ENCODE assay signal across 9 mouse cellular contexts in the genomic region with DNA sequence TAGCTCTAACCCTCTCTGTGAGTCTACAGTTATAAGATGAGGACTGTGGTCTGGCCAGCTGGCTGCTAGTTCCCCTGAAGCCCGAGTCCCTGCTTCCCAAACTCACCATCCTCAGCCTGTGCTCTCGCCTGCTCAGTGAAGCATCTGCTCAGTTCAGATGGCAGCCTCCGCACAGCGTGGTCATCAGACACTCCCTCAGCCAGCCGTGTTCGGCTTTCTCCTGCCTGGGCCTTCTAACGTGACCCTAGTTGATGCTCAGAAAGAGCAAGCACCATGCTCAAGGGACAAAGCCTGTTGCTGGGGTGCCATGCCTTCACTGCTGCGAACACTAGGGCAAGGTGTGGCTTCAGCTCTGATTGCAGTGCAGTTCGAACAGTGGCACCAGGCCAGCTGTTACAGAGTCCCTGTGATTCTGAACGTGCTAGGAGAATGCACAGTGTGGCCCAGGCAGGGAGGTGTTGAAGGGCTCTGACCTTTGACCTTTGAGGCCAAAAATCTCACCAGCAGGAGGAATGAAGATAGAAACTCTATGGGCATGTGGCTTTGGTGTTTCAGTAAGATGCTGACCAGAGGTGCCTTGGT.
DNase-seq lines count a peak whose midpoint lies in the region; ATAC-seq and TF ChIP-seq lines count a peak whose summit lies in the region.
"Had no signal": no experiment of that assay in that cellular context is flagged by ENCODE, and none has a peak within 500 bp of the region (broad histone marks: within the 10 kb centered on the region; RNA-seq: fewer than 3 reads in every experiment).

No protein-coding gene starts in this region.

- TF ChIP-seq POLR2A in lung, adult 2 months (IDR thresholded peaks at IDR 0.05; ENCODE audit: borderline replicate concordance, extremely low read depth, low read depth, low read length), result no peak
- no peak for TF ChIP-seq POLR2A in small intestine, adult 2 months (IDR thresholded peaks at IDR 0.05; ENCODE audit: low read depth, low read length)

- ATAC-seq in lung, embryonic 16.5 days (ENCODE audit: low read depth), result peak; percentile 16; the same call in 1 of the 2 replicates

- H3K4me3 ChIP-seq in lung, embryonic 16.5 days (ENCODE audit: low read length), result no peak overlapping the region
- no peak overlapping the region for H3K4me3 ChIP-seq in lung, adult 2 months (replicated peaks; ENCODE audit: extremely low read depth, low read depth, low read length)
- no peak overlapping the region for H3K4me3 ChIP-seq in limb, embryonic 10.5 days
- H3K4me3 ChIP-seq in small intestine, adult 2 months (ENCODE audit: low read depth, low read length), result no peak overlapping the region
- H3K4me3 ChIP-seq: heart, embryonic 13.5 days had no signal

- peaks cover 32% of the 10 kb centered on the region for H3K4me1 ChIP-seq in lung, embryonic 16.5 days (replicated peaks; ENCODE audit: control insufficient read depth, insufficient read depth, low read length)
- peaks cover 15% of the 10 kb centered on the region for H3K4me1 ChIP-seq in lung, adult 2 months (ENCODE audit: control insufficient read depth, insufficient read depth, low read length)
- peaks cover 64% of the 10 kb centered on the region for H3K4me1 ChIP-seq in limb, embryonic 10.5 days
- peaks cover 22% of the 10 kb centered on the region for H3K4me1 ChIP-seq in small intestine, adult 2 months (ENCODE audit: control insufficient read depth, insufficient read depth, insufficient read length, low read length)

- no peaks in the 10 kb centered on the region for H3K9me3 ChIP-seq in lung, embryonic 16.5 days (ENCODE audit: control insufficient read depth, low read length)
- H3K9me3 ChIP-seq in limb, embryonic 10.5 days (replicated peaks), result no peaks in the 10 kb centered on the region
- H3K9me3 ChIP-seq: heart, embryonic 13.5 days had no signal

- no peak for TF ChIP-seq CTCF in lung, adult 2 months (IDR thresholded peaks at IDR 0.05; ENCODE audit: insufficient read depth, low read length)
- TF ChIP-seq CTCF in small intestine, adult 2 months (IDR thresholded peaks at IDR 0.05; ENCODE audit: extremely low read depth, insufficient read length, insufficient replicate concordance, low read depth, low read length), result no peak

- 62% methylated on average over 10 of the region's 10 CpGs for WGBS in lung, embryonic 16.5 days
- WGBS in lung, adult 2 months, result 66% methylated on average over 10 of the region's 10 CpGs
- 39% methylated on average over 10 of the region's 10 CpGs for WGBS in limb, embryonic 10.5 days
- WGBS in small intestine, adult 2 months, result 30% methylated on average over 10 of the region's 10 CpGs

- no peak overlapping the region for H3K9ac ChIP-seq in lung, embryonic 16.5 days (ENCODE audit: low read length)
- H3K9ac ChIP-seq: heart, embryonic 13.5 days had no signal

- no peaks in the 10 kb centered on the region for H3K27me3 ChIP-seq in lung, embryonic 16.5 days (ENCODE audit: control insufficient read depth, insufficient read depth, low read depth, low read length)
- H3K27me3 ChIP-seq in limb, embryonic 10.5 days (ENCODE audit: low read depth, poor library complexity, severe bottlenecking), result no peaks in the 10 kb centered on the region
- no peaks in the 10 kb centered on the region for H3K27me3 ChIP-seq in small intestine, adult 2 months (ENCODE audit: control insufficient read depth, insufficient read depth, low read length)
- H3K27me3 ChIP-seq: heart, embryonic 13.5 days had no signal

- no peaks in the 10 kb centered on the region for H3K36me3 ChIP-seq in lung, embryonic 16.5 days (ENCODE audit: control insufficient read depth, insufficient read depth, low read length)
- no peaks in the 10 kb centered on the region for H3K36me3 ChIP-seq in limb, embryonic 10.5 days
- H3K36me3 ChIP-seq in small intestine, adult 2 months (ENCODE audit: control insufficient read depth, insufficient read depth, low read length), result no peaks in the 10 kb centered on the region
- H3K36me3 ChIP-seq: heart, embryonic 13.5 days had no signal

- DNase-seq in adrenal gland, postnatal 14 days, result peak; percentile 59
- no peak for DNase-seq in adrenal gland, adult 8-10 months
- DNase-seq in lung, adult 2 months, result no peak
- no peak for DNase-seq in limb, embryonic 10.5 days (ENCODE audit: low spot score)
- DNase-seq in urinary bladder, postnatal 10 days (ENCODE audit: low spot score), result no peak
- DNase-seq in thymus, postnatal 0 days (ENCODE audit: low spot score), result no peak

- H3K4me2 ChIP-seq in lung, embryonic 16.5 days (ENCODE audit: low read depth, low read length), result no peak overlapping the region
- H3K4me2 ChIP-seq: heart, embryonic 13.5 days had no signal

- no peak overlapping the region for H3K27ac ChIP-seq in lung, embryonic 16.5 days (ENCODE audit: low read length)
- H3K27ac ChIP-seq in limb, embryonic 10.5 days, result peak overlapping the region; percentile 54
- 0 out of 2 replicates have a peak overlapping the region, but pooled peaks have one; percentile 22 for H3K27ac ChIP-seq in small intestine, adult 2 months (ENCODE audit: insufficient read depth, low read depth, low read length)
- H3K27ac ChIP-seq: heart, embryonic 13.5 days had no signal
